Mouse (Mus musculus) intestine, embryonic 16.5 days (tissue): ENCODE measurements around the gene Bub1b. TPM values are rescaled to one million over a fixed set of nuclear protein-coding genes. Genes with fewer than 3 reads are reported as not detected.

Source experiments
- ATAC-seq: fragments of 200-750 bp; cut with Nextera tagmentation; 2 replicates; pipeline ENCODE4 v1.8.0; 2017; ENCODE audit warnings: moderate TSS enrichment, moderate library complexity
- H3K27ac ChIP-seq: fragments of 300-500 bp; sonication (generic); 2 replicates; pipeline ENCODE4 v1.5.1; 2014; ENCODE audit warnings: mild to moderate bottlenecking, low read length
- H3K27me3 ChIP-seq: fragments of 300-500 bp; sonication (generic); replicated peaks from 2 replicates; pipeline ENCODE4 v1.6.1; 2014; ENCODE audit warnings: low read length, control low read depth, mixed read lengths; ENCODE audit not compliant: control insufficient read depth, insufficient read depth
- H3K36me3 ChIP-seq: fragments of 300-500 bp; sonication (generic); 2 replicates; pipeline ENCODE4 v1.6.1; 2014; ENCODE audit warnings: low read length, control low read depth; ENCODE audit not compliant: control insufficient read depth, insufficient read depth
- H3K4me1 ChIP-seq: fragments of 300-500 bp; sonication (generic); 2 replicates; pipeline ENCODE4 v1.6.1; 2014; ENCODE audit warnings: low read length, control low read depth, mixed read lengths; ENCODE audit not compliant: control insufficient read depth, insufficient read depth
- H3K4me2 ChIP-seq: fragments of 300-500 bp; sonication (generic); 2 replicates; pipeline ENCODE4 v1.6.1; 2014; ENCODE audit warnings: low read depth, low read length, control low read depth
- H3K4me3 ChIP-seq: fragments of 300-500 bp; sonication (generic); 2 replicates; pipeline ENCODE4 v1.5.1; 2014; ENCODE audit warnings: mild to moderate bottlenecking, low read length
- H3K9ac ChIP-seq: fragments of 300-500 bp; sonication (generic); 2 replicates; pipeline ENCODE4 v1.6.1; 2014; ENCODE audit warnings: low read depth, low read length
- H3K9me3 ChIP-seq: fragments of 300-500 bp; sonication (generic); 2 replicates; pipeline ENCODE4 v1.6.1; 2016; ENCODE audit warnings: low read length, control low read depth; ENCODE audit not compliant: control insufficient read depth
- WGBS: fragments of 180-500 bp; shearing (Covaris S2); extraction: QIAGEN DNeasy Blood & Tissue Kit; methylation state at CpG from one replicate; pipeline ENCODE4 v1.1.7; 2014; 5-methylcytosine and 5-hydroxymethylcytosine counted together
- polyA plus RNA-seq: library from polyadenylated mRNA; unstranded; fragments of >200 nt; fragmentation: Nextera tagmentation; extraction: Ambion mirVana; gene quantifications from 2 replicates; pipeline ENCODE4 v1.2.1, GENCODE M21; 2015

Bub1b gene
- polyA plus RNA-seq, 1 experiment from 2014 or later = 63.6 TPM

- Histone ChIP-seq H3K4me3 (no peak overlapping the region), H3K27me3 (no peaks in the 10 kb centered on the region), H3K9ac (no peak overlapping the region), H3K4me1 (no peaks in the 10 kb centered on the region), H3K36me3 (no peaks in the 10 kb centered on the region), H3K27ac (no peak overlapping the region), H3K9me3 (no peaks in the 10 kb centered on the region), H3K4me2 (no peak overlapping the region)
- 88% methylated on average over 8 of the region's 8 CpGs for WGBS
- no peak for ATAC-seq
Measured at GRCm38 (mm10) chr2:118567179-118567578, 30.8 kb upstream of the Bub1b start.

- H3K27me3 ChIP-seq = no peaks in the 10 kb centered on the region
- no peaks in the 10 kb centered on the region for H3K4me1 ChIP-seq
- no peak overlapping the region for H3K9ac ChIP-seq
- no peak overlapping the region for H3K4me2 ChIP-seq
- ATAC-seq = no peak
- no peak overlapping the region for H3K4me3 ChIP-seq
- H3K36me3 ChIP-seq = no peaks in the 10 kb centered on the region
- 84% methylated on average over 2 of the region's 2 CpGs for WGBS
- no peaks in the 10 kb centered on the region for H3K9me3 ChIP-seq
- no peak overlapping the region for H3K27ac ChIP-seq
Measured at GRCm38 (mm10) chr2:118570939-118571338, 27.1 kb upstream of the Bub1b start.

GRCm38 (mm10) chr2:118572183-118572836 lies 25.7 kb upstream of the Bub1b start:
- no peak overlapping the region for H3K4me3 ChIP-seq
- no peaks in the 10 kb centered on the region for H3K9me3 ChIP-seq
- no peaks in the 10 kb centered on the region for H3K27me3 ChIP-seq
- ATAC-seq = no peak
- no peaks in the 10 kb centered on the region for H3K36me3 ChIP-seq
- no peak overlapping the region for H3K27ac ChIP-seq
- H3K4me1 ChIP-seq = no peaks in the 10 kb centered on the region
- H3K4me2 ChIP-seq = no peak overlapping the region
- no peak overlapping the region for H3K9ac ChIP-seq
- 74% methylated on average over 9 of the region's 9 CpGs for WGBS

- WGBS = 70% methylated on average over 3 of the region's 3 CpGs
- H3K4me1 ChIP-seq = no peaks in the 10 kb centered on the region
Measured at GRCm38 (mm10) chr2:118573135-118573534, 24.9 kb upstream of the Bub1b start.

GRCm38 (mm10) chr2:118586013-118586412 lies 12.0 kb upstream of the Bub1b start:
- Histone ChIP-seq H3K36me3 (no peaks in the 10 kb centered on the region), H3K9ac (no peak overlapping the region), H3K4me3 (no peak overlapping the region), H3K4me1 (peaks cover 7% of the 10 kb centered on the region), H3K27ac (no peak overlapping the region), H3K4me2 (no peak overlapping the region), H3K27me3 (no peaks in the 10 kb centered on the region), H3K9me3 (no peaks in the 10 kb centered on the region)
- peak; percentile 76 for ATAC-seq
- WGBS = 36% methylated on average over 5 of the region's 5 CpGs

More at GRCm38 (mm10) chr2:118573135-118573534, 24.9 kb upstream of the Bub1b start:
- H3K27ac ChIP-seq = no peak overlapping the region
- no peak for ATAC-seq
- no peaks in the 10 kb centered on the region for H3K27me3 ChIP-seq
- no peak overlapping the region for H3K4me3 ChIP-seq
- H3K4me2 ChIP-seq = no peak overlapping the region
- no peaks in the 10 kb centered on the region for H3K36me3 ChIP-seq
- H3K9ac ChIP-seq = no peak overlapping the region
- no peaks in the 10 kb centered on the region for H3K9me3 ChIP-seq

- Histone ChIP-seq H3K4me1 (peaks cover 7% of the 10 kb centered on the region), H3K27ac (no peak overlapping the region), H3K27me3 (no peaks in the 10 kb centered on the region), H3K4me2 (no peak overlapping the region), H3K4me3 (no peak overlapping the region), H3K36me3 (no peaks in the 10 kb centered on the region), H3K9me3 (no peaks in the 10 kb centered on the region), H3K9ac (no peak overlapping the region)
- WGBS = 77% methylated on average over 3 of the region's 3 CpGs
- no peak for ATAC-seq
Measured at GRCm38 (mm10) chr2:118587686-118588085, 10.3 kb upstream of the Bub1b start.

- Histone ChIP-seq H3K27me3 (no peaks in the 10 kb centered on the region), H3K27ac (no peak overlapping the region), H3K4me1 (peaks cover 3% of the 10 kb centered on the region), H3K9ac (no peak overlapping the region), H3K4me2 (no peak overlapping the region), H3K9me3 (no peaks in the 10 kb centered on the region), H3K36me3 (no peaks in the 10 kb centered on the region), H3K4me3 (no peak overlapping the region)
- no peak for ATAC-seq
- WGBS = 85% methylated on average over 4 of the region's 4 CpGs
Measured at GRCm38 (mm10) chr2:118591083-118591482, 6.9 kb upstream of the Bub1b start.

- no peaks in the 10 kb centered on the region for H3K9me3 ChIP-seq
Measured at GRCm38 (mm10) chr2:118599087-118599486, 1.1 kb downstream of the Bub1b start.

GRCm38 (mm10) chr2:118601599-118602263 lies 3.7 kb downstream of the Bub1b start:
- no peak overlapping the region for H3K9ac ChIP-seq
- H3K27ac ChIP-seq = no peak overlapping the region
- 88% methylated on average over 18 of the region's 18 CpGs for WGBS
- H3K9me3 ChIP-seq = no peaks in the 10 kb centered on the region
- H3K4me1 ChIP-seq = peaks cover 14% of the 10 kb centered on the region; the same call in 1 of the 2 replicates
- no peak overlapping the region for H3K4me3 ChIP-seq
- no peak overlapping the region for H3K4me2 ChIP-seq
- peaks cover 18% of the 10 kb centered on the region for H3K36me3 ChIP-seq
- no peak for ATAC-seq
- H3K27me3 ChIP-seq = no peaks in the 10 kb centered on the region

More at GRCm38 (mm10) chr2:118599087-118599486, 1.1 kb downstream of the Bub1b start:
- no peak for ATAC-seq
- Histone ChIP-seq H3K36me3 (peaks cover 6% of the 10 kb centered on the region; the same call in 1 of the 2 replicates), H3K4me3 (peak overlapping the region; percentile 75), H3K4me2 (peak overlapping the region; percentile 65), H3K4me1 (peaks cover 14% of the 10 kb centered on the region; the same call in 1 of the 2 replicates), H3K9ac (peak overlapping the region; percentile 76), H3K27me3 (no peaks in the 10 kb centered on the region), H3K27ac (no peak overlapping the region)
- 42% methylated on average over 5 of the region's 5 CpGs for WGBS
